Comparison of ENCODE assay signal across 25 mouse cellular contexts in the genomic region with DNA sequence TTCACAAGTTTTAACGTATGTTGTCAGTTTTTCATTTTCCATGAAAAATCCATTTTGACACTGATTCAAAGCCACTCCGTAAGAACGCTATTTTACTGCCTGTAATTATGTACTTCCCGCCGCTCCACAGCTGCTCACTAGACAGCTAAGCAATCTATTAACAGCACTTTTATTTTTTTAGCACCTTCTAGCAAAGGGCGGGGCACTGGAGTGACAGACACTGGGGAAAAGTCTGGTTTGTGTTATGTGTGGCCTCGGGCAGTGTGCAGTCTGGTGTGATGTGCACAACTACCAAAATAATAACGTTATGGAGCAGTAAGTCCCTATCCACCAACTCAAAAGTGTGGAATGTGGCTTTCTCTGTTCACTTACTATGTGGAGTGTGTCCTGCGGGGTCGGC.
DNase-seq lines count a peak whose midpoint lies in the region; ATAC-seq and TF ChIP-seq lines count a peak whose summit lies in the region.
"Had no signal": no experiment of that assay in that cellular context is flagged by ENCODE, and none has a peak within 500 bp of the region (broad histone marks: within the 10 kb centered on the region; RNA-seq: fewer than 3 reads in every experiment).

No protein-coding gene starts in this region.

- DNase-seq in forebrain, postnatal 0 days = peak; percentile 31
- DNase-seq in neural tube, embryonic 10.5 days (ENCODE audit: extremely low spot score, low spot score) = no peak
- no peak for DNase-seq in thymus, postnatal 0 days (ENCODE audit: low spot score)
- DNase-seq in left cerebral cortex, postnatal 36 days (ENCODE audit: low spot score in 2 of 2) = no peak
- DNase-seq: adrenal gland, postnatal 36 days; cerebellum, adult 11-12 months; cerebellum, postnatal 10 days; heart, postnatal 4 days; kidney, adult 18-20 months; kidney, postnatal 4 days; lung, adult 18-20 months; lung, postnatal 10 days; right cerebral cortex, postnatal 14 days; thymus, postnatal 25 days had no signal

- no peak overlapping the region for H3K4me2 ChIP-seq in forebrain, postnatal 0 days (ENCODE audit: low read depth)
- no peak overlapping the region for H3K4me2 ChIP-seq in forebrain, embryonic 12.5 days
- no peak overlapping the region for H3K4me2 ChIP-seq in neural tube, embryonic 12.5 days (replicated peaks)
- peak overlapping the region; percentile 9; the same call in 1 of the 2 replicates for H3K4me2 ChIP-seq in limb, embryonic 13.5 days (replicated peaks)
- H3K4me2 ChIP-seq: liver, embryonic 12.5 days; midbrain, embryonic 11.5 days had no signal

- ATAC-seq in forebrain, postnatal 0 days = peak; percentile 48; the same call in 1 of the 2 replicates
- ATAC-seq in forebrain, embryonic 12.5 days (ENCODE audit: low FRiP score) = no peak
- peak; percentile 50; the same call in 1 of the 2 replicates for ATAC-seq in neural tube, embryonic 12.5 days (ENCODE audit: low FRiP score, low read depth)
- ATAC-seq in limb, embryonic 13.5 days (ENCODE audit: low FRiP score, low read depth) = peak; percentile 69
- ATAC-seq in CD4-positive, CD25-positive, alpha-beta regulatory T cell, adult 4 months = no peak
- ATAC-seq: inflammation-experienced regulatory T-cells, adult 6 months; liver, embryonic 12.5 days; Patski had no signal

- H3K9me3 ChIP-seq in forebrain, postnatal 0 days (ENCODE audit: low read length) = 0 out of 2 replicates have a peak, but pooled peaks cover 5% of the 10 kb centered on the region
- no peaks in the 10 kb centered on the region for H3K9me3 ChIP-seq in forebrain, embryonic 12.5 days
- peaks cover 4% of the 10 kb centered on the region; the same call in 1 of the 2 replicates for H3K9me3 ChIP-seq in neural tube, embryonic 12.5 days
- peaks cover 10% of the 10 kb centered on the region for H3K9me3 ChIP-seq in limb, embryonic 13.5 days
- H3K9me3 ChIP-seq: heart, embryonic 10.5 days had no signal

- no peak overlapping the region for H3K27ac ChIP-seq in forebrain, postnatal 0 days (ENCODE audit: low read depth, low read length)
- no peak overlapping the region for H3K27ac ChIP-seq in forebrain, embryonic 12.5 days
- H3K27ac ChIP-seq in neural tube, embryonic 12.5 days = no peak overlapping the region
- H3K27ac ChIP-seq in limb, embryonic 13.5 days = no peak overlapping the region
- H3K27ac ChIP-seq: heart, embryonic 10.5 days; liver, embryonic 12.5 days had no signal

- no peak overlapping the region for H3K4me3 ChIP-seq in forebrain, postnatal 0 days (ENCODE audit: low read depth, low read length)
- H3K4me3 ChIP-seq in forebrain, embryonic 12.5 days (replicated peaks) = no peak overlapping the region
- no peak overlapping the region for H3K4me3 ChIP-seq in neural tube, embryonic 12.5 days
- H3K4me3 ChIP-seq in limb, embryonic 13.5 days = no peak overlapping the region
- H3K4me3 ChIP-seq: heart, embryonic 10.5 days; liver, embryonic 12.5 days had no signal

- intact Hi-C loops in left cerebral cortex, postnatal 36 days (cut with DNase I) = no loop called here

- TF ChIP-seq CTCF in forebrain, postnatal 0 days (IDR thresholded peaks at IDR 0.05; ENCODE audit: low read depth) = no peak

- H3K9ac ChIP-seq in forebrain, postnatal 0 days = no peak overlapping the region
- H3K9ac ChIP-seq in forebrain, embryonic 12.5 days = no peak overlapping the region
- H3K9ac ChIP-seq in neural tube, embryonic 12.5 days = no peak overlapping the region
- no peak overlapping the region for H3K9ac ChIP-seq in limb, embryonic 13.5 days
- H3K9ac ChIP-seq: liver, embryonic 12.5 days had no signal

- 62% methylated on average over 10 of the region's 10 CpGs for WGBS in forebrain, postnatal 0 days
- WGBS in forebrain, embryonic 12.5 days = 76% methylated on average over 10 of the region's 10 CpGs
- WGBS in neural tube, embryonic 12.5 days = 68% methylated on average over 10 of the region's 10 CpGs
- 25% methylated on average over 10 of the region's 10 CpGs for WGBS in limb, embryonic 13.5 days

- H3K4me1 ChIP-seq in forebrain, postnatal 0 days (ENCODE audit: insufficient read depth) = no peaks in the 10 kb centered on the region
- no peaks in the 10 kb centered on the region for H3K4me1 ChIP-seq in forebrain, embryonic 12.5 days
- H3K4me1 ChIP-seq in neural tube, embryonic 12.5 days = no peaks in the 10 kb centered on the region
- H3K4me1 ChIP-seq in limb, embryonic 13.5 days = peaks cover 4% of the 10 kb centered on the region
- H3K4me1 ChIP-seq: heart, embryonic 10.5 days; liver, embryonic 12.5 days had no signal

- H3K27me3 ChIP-seq in forebrain, postnatal 0 days (ENCODE audit: insufficient read depth, low read length) = no peaks in the 10 kb centered on the region
- H3K27me3 ChIP-seq in forebrain, embryonic 12.5 days = no peaks in the 10 kb centered on the region
- H3K27me3 ChIP-seq in neural tube, embryonic 12.5 days (replicated peaks) = no peaks in the 10 kb centered on the region
- H3K27me3 ChIP-seq in limb, embryonic 13.5 days = no peaks in the 10 kb centered on the region
- H3K27me3 ChIP-seq: CH12.LX; liver, embryonic 12.5 days; Patski had no signal

- H3K36me3 ChIP-seq in forebrain, postnatal 0 days (ENCODE audit: insufficient read depth) = no peaks in the 10 kb centered on the region
- no peaks in the 10 kb centered on the region for H3K36me3 ChIP-seq in forebrain, embryonic 12.5 days (replicated peaks)
- no peaks in the 10 kb centered on the region for H3K36me3 ChIP-seq in neural tube, embryonic 12.5 days
- no peaks in the 10 kb centered on the region for H3K36me3 ChIP-seq in limb, embryonic 13.5 days
- H3K36me3 ChIP-seq: G1E; heart, embryonic 10.5 days; liver, embryonic 12.5 days had no signal

Comparison
In these comparisons a context has a peak if more than half of its experiments do, and no peak if none do; other contexts are left out.
1. ATAC-seq: peak in forebrain, postnatal 0 days (single experiment), neural tube, embryonic 12.5 days (single experiment) and limb, embryonic 13.5 days (single experiment); none in forebrain, embryonic 12.5 days (single experiment) and CD4-positive, CD25-positive, alpha-beta regulatory T cell, adult 4 months (single experiment).